Mouse (Mus musculus) liver, embryonic 14.5 days (tissue): ENCODE data around the gene Gm21541. TPM values are rescaled to one million over a fixed set of nuclear protein-coding genes. Genes with fewer than 3 reads are reported as not detected.
"Not testable (repeated sequence)": the region's sequence is repeated elsewhere in the genome, so short reads cannot be mapped to it uniquely, and the experiment has no call there.

Experiments used
- ATAC-seq: fragments of 200-750 bp; cut with Nextera tagmentation; 2 replicates; pipeline ENCODE4 v1.8.0; 2017; ENCODE audit warnings: moderate number of reproducible peaks, mild to moderate bottlenecking, moderate library complexity; ENCODE audit not compliant: insufficient read depth
- DNase-seq, 3 experiments: peaks; one replicate each; pipeline ENCODE4 v3.0.0-alpha.2; 2012 to 2013; ENCODE audit warnings: low read depth in 3 of 3, low spot score in 3 of 3
- H3K27ac ChIP-seq: fragments of 300-500 bp; sonication (generic); 2 replicates; pipeline ENCODE4 v1.5.1; 2014; ENCODE audit warnings: moderate library complexity, mild to moderate bottlenecking, control low read depth, inconsistent platforms
- H3K27me3 ChIP-seq: fragments of 300-500 bp; sonication (generic); 2 replicates; pipeline ENCODE4 v1.6.1; 2014; ENCODE audit warnings: mild to moderate bottlenecking, low read length, moderate library complexity; ENCODE audit not compliant: control insufficient read depth, insufficient read depth
- H3K36me3 ChIP-seq: fragments of 300-500 bp; sonication (generic); replicated peaks from 2 replicates; pipeline ENCODE4 v1.6.1; 2014; ENCODE audit warnings: low read depth; ENCODE audit not compliant: control insufficient read depth, insufficient read depth
- H3K4me1 ChIP-seq, 2 experiments: fragments of 200-500 bp in 1 of 2; fragments of 300-500 bp in 1 of 2; sonication (generic) in 1 of 2; replicated peaks; 2 replicates each; pipeline ENCODE4 v1.6.1; 2012 to 2014; ENCODE audit warnings: antibody characterized with exemption in 1 of 2, inconsistent platforms in 1 of 2, low read length in 1 of 2; ENCODE audit not compliant: control insufficient read depth in 2 of 2, insufficient read depth in 2 of 2
- H3K4me2 ChIP-seq: fragments of 300-500 bp; sonication (generic); 2 replicates; pipeline ENCODE4 v1.6.1; 2014; ENCODE audit warnings: low read depth, mild to moderate bottlenecking, control low read depth, moderate library complexity
- H3K4me3 ChIP-seq, 2 experiments: fragments of 200-500 bp in 1 of 2; fragments of 300-500 bp in 1 of 2; sonication (generic) in 1 of 2; 2 replicates each; pipeline ENCODE4 v1.5.1; 2012 to 2014; ENCODE audit warnings: low read depth in 2 of 2, low read length in 2 of 2, mild to moderate bottlenecking in 2 of 2, control low read depth in 1 of 2, inconsistent platforms in 1 of 2, moderate library complexity in 1 of 2; ENCODE audit not compliant: insufficient read depth in 1 of 2
- H3K9ac ChIP-seq: fragments of 300-500 bp; sonication (generic); replicated peaks from 2 replicates; pipeline ENCODE4 v1.6.1; 2014; ENCODE audit warnings: mild to moderate bottlenecking, control low read depth, moderate library complexity
- H3K9me3 ChIP-seq: fragments of 300-500 bp; sonication (generic); 2 replicates; pipeline ENCODE4 v1.6.1; 2016; ENCODE audit warnings: low read length, mixed read lengths; ENCODE audit not compliant: control insufficient read depth
- WGBS: fragments of 180-500 bp; shearing (Covaris S2); extraction: QIAGEN DNeasy Blood & Tissue Kit; methylation state at CpG from one replicate; pipeline ENCODE4 v1.1.7; 2014; ENCODE audit not compliant: insufficient replicate concordance; 5-methylcytosine and 5-hydroxymethylcytosine counted together
- polyA plus RNA-seq, 2 experiments: library from polyadenylated mRNA; depleted of rRNA in 1 of 2; stranded (reverse) in 1 of 2; unstranded in 1 of 2; fragments of >200 nt; fragmentation: Nextera tagmentation in 1 of 2; extraction: Ambion mirVana in 1 of 2; gene quantifications; 2 replicates each; pipeline versions ENCODE4 v1.2.1 to v1.2.3; 2012 to 2014

Gm21541 gene
- polyA plus RNA-seq (2012; rRNA removed) (not detected in 2 replicates), polyA plus RNA-seq (2014; fragmentation: Nextera tagmentation; extraction: Ambion mirVana) (not detected in 2 replicates)

DNA sequence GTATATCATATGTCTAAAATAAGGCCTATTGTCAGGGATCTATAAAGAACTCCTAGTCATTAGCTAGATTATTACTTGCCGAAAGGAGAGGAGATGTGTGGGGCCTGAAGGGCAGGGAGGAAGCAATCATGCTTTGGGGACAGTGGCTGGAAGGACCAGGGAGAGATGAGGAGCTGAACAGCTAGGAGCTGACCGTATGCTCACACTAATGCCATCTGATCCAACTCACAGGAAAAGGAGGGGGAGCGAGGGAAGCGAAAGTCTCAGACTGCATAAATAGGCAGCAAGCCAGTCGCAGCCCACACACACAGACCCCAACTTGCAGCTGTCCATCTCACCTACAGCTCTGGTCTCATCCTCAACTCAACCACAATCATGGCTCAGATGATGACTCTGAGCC is at the start of gene Gm21541:
Gm21541 (plus strand) TSS at position 301 of the 400 bp plus-strand sequence.
- not testable (repeated sequence) for H3K4me3 ChIP-seq, H3K27me3 ChIP-seq, H3K4me1 ChIP-seq, H3K36me3 ChIP-seq, H3K27ac ChIP-seq, DNase-seq, ATAC-seq, H3K9me3 ChIP-seq, H3K4me2 ChIP-seq, H3K9ac ChIP-seq
- no CpG with 5 or more reads among the region's 5 CpGs for WGBS

DNA sequence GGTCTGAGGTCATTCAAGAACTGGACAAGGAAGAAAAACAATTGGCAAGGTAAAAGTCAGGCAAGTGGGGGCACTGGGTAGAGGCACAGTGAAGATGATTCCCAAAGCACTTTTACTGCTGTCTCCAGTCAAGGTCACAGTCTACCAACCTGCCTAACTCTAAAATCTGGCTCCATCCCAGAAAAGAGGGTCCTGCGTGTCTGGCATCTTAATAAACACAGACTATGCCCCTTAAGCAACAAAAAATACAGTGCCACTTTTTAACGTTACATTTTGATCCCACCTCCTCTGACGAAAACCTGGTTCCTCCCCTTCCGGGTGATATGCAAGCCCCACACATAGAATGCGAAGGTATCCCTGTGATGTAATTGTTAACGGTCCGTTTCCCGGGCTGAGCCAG is 37.9 kb downstream of the Gm21541 start, which contains the start of gene Gm20878:
Gm20878 (plus strand) TSS at position 301 of the 400 bp plus-strand sequence.
- not testable (repeated sequence) for H3K4me2 ChIP-seq, H3K4me3 ChIP-seq, ATAC-seq, H3K27ac ChIP-seq, H3K27me3 ChIP-seq, H3K4me1 ChIP-seq, DNase-seq, H3K9me3 ChIP-seq, H3K36me3 ChIP-seq, H3K9ac ChIP-seq
- WGBS: no CpG with 5 or more reads among the region's 8 CpGs

Other genes with a start within 250 kb of the Gm21541 start
- gene Cntfr, start 206.5 kb upstream of the Gm21541 start, polyA plus RNA-seq (2012; rRNA removed): 0.75 and 0.88 TPM in 2 replicates
- gene Cntfr, start 206.5 kb upstream of the Gm21541 start, polyA plus RNA-seq (2014; fragmentation: Nextera tagmentation; extraction: Ambion mirVana): 0.17 and 0.32 TPM in 2 replicates
- 11.2 and 13.9 TPM in 2 replicates for gene Il11ra1, start 203.6 kb upstream of the Gm21541 start, polyA plus RNA-seq (2012; rRNA removed)
- gene Il11ra1, start 203.6 kb upstream of the Gm21541 start, polyA plus RNA-seq (2014; fragmentation: Nextera tagmentation; extraction: Ambion mirVana): 23.8 and 27.1 TPM in 2 replicates
- 24.0 and 25.0 TPM in 2 replicates for gene Rpp25l, start 190.1 kb upstream of the Gm21541 start, polyA plus RNA-seq (2012; rRNA removed)
- 31.4 and 38.2 TPM in 2 replicates for gene Rpp25l, start 190.1 kb upstream of the Gm21541 start, polyA plus RNA-seq (2014; fragmentation: Nextera tagmentation; extraction: Ambion mirVana)
- 28.7 and 39.8 TPM in 2 replicates for gene Dctn3, start 180.4 kb upstream of the Gm21541 start, polyA plus RNA-seq (2012; rRNA removed)
- gene Dctn3, start 180.4 kb upstream of the Gm21541 start, polyA plus RNA-seq (2014; fragmentation: Nextera tagmentation; extraction: Ambion mirVana): 63.9 and 68.6 TPM in 2 replicates
- gene Arid3c, start 172.5 kb upstream of the Gm21541 start, polyA plus RNA-seq (2012; rRNA removed): not detected in 2 replicates
- not detected in 2 replicates for gene Arid3c, start 172.5 kb upstream of the Gm21541 start, polyA plus RNA-seq (2014; fragmentation: Nextera tagmentation; extraction: Ambion mirVana)
- 24.2 and 29.5 TPM in 2 replicates for gene Galt, start 148.4 kb upstream of the Gm21541 start, polyA plus RNA-seq (2012; rRNA removed)
- 19.2 and 22.1 TPM in 2 replicates for gene Galt, start 148.4 kb upstream of the Gm21541 start, polyA plus RNA-seq (2014; fragmentation: Nextera tagmentation; extraction: Ambion mirVana)
- gene Sigmar1, start 147.5 kb upstream of the Gm21541 start, polyA plus RNA-seq (2012; rRNA removed): 24.4 and 30.2 TPM in 2 replicates
- 36.0 and 36.2 TPM in 2 replicates for gene Sigmar1, start 147.5 kb upstream of the Gm21541 start, polyA plus RNA-seq (2014; fragmentation: Nextera tagmentation; extraction: Ambion mirVana)
- gene Ccl27a, start 129.4 kb upstream of the Gm21541 start, polyA plus RNA-seq (2012; rRNA removed): 9.5 and 10.8 TPM in 2 replicates
- 7.8 and 8.2 TPM in 2 replicates for gene Ccl27a, start 129.4 kb upstream of the Gm21541 start, polyA plus RNA-seq (2014; fragmentation: Nextera tagmentation; extraction: Ambion mirVana)
- 0.12 and 0.61 TPM in 2 replicates for gene Gm20878, start 38.0 kb downstream of the Gm21541 start, polyA plus RNA-seq (2012; rRNA removed)
- 0.24 and 0.52 TPM in 2 replicates for gene Gm20878, start 38.0 kb downstream of the Gm21541 start, polyA plus RNA-seq (2014; fragmentation: Nextera tagmentation; extraction: Ambion mirVana)
- gene Fam205a4, start 62.4 kb downstream of the Gm21541 start, polyA plus RNA-seq (2012; rRNA removed): 0.01 TPM in 1 of 2 replicates, not detected in the other
- 0.04 TPM in 1 of 2 replicates, not detected in the other for gene Fam205a4, start 62.4 kb downstream of the Gm21541 start, polyA plus RNA-seq (2014; fragmentation: Nextera tagmentation; extraction: Ambion mirVana)
- gene Gm21093, start 131.1 kb downstream of the Gm21541 start, polyA plus RNA-seq (2012; rRNA removed): not detected in 2 replicates
- not detected in 2 replicates for gene Gm21093, start 131.1 kb downstream of the Gm21541 start, polyA plus RNA-seq (2014; fragmentation: Nextera tagmentation; extraction: Ambion mirVana)
- gene Gm3893, start 187.6 kb downstream of the Gm21541 start, polyA plus RNA-seq (2012; rRNA removed): not detected in 2 replicates
- not detected in 2 replicates for gene Gm3893, start 187.6 kb downstream of the Gm21541 start, polyA plus RNA-seq (2014; fragmentation: Nextera tagmentation; extraction: Ambion mirVana)
- gene Gm13304, start 211.2 kb downstream of the Gm21541 start, polyA plus RNA-seq (2012; rRNA removed): not detected in 2 replicates
- 0.14 TPM in 1 of 2 replicates, not detected in the other for gene Gm13304, start 211.2 kb downstream of the Gm21541 start, polyA plus RNA-seq (2014; fragmentation: Nextera tagmentation; extraction: Ambion mirVana)
- not detected in 2 replicates for gene Gm13306, start 249.8 kb downstream of the Gm21541 start, polyA plus RNA-seq (2012; rRNA removed)
- not detected in 2 replicates for gene Gm13306, start 249.8 kb downstream of the Gm21541 start, polyA plus RNA-seq (2014; fragmentation: Nextera tagmentation; extraction: Ambion mirVana)